Mouse (Mus musculus): ENCODE data around the gene Olfr1229. TPM values are rescaled to one million over a fixed set of nuclear protein-coding genes. Genes with fewer than 3 reads are reported as not detected.

Gene Olfr1229
- not detected in 2 replicates for polyA plus RNA-seq (2016; fragmentation: Nextera tagmentation; extraction: Ambion mirVana)

DNA sequence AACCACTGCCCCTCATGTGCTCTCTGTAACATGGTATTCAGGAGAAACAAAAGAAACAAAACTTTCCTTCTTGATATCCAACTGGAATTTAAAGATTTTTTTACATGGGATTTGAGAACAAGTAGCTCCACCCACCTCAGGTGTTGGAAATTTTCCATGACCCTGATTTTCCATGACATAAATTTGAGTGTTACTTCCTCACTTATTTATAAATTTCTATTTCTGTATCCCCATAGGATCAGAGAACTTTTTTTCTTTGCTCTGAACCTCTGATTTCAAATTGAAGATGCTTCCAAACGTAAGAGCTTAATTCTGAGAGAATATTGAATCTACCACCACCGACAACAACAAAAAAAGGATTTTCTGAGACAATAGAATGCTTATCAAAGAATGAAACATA, at the start of gene Olfr1229:
TSS of gene Olfr1229 (minus strand) at position 101 of the 400 bp plus-strand sequence.
- H3K4me3 ChIP-seq: no peak within 1 kb of the TSS
- H3K36me3 ChIP-seq: no peaks in the 10 kb centered on the region
- H3K4me2 ChIP-seq (replicated peaks): no peak within 1 kb of the TSS
- no peak within 1 kb of the TSS for H3K9ac ChIP-seq
- H3K9me3 ChIP-seq (replicated peaks): no peaks in the 10 kb centered on the region
- 81% methylated on average over 2 of the region's 2 CpGs for WGBS
- H3K27ac ChIP-seq: no peak within 1 kb of the TSS
- no peaks in the 10 kb centered on the region for H3K27me3 ChIP-seq
- ATAC-seq (ENCODE audit: low FRiP score): no peak
- H3K4me1 ChIP-seq: no peaks in the 10 kb centered on the region

DNA sequence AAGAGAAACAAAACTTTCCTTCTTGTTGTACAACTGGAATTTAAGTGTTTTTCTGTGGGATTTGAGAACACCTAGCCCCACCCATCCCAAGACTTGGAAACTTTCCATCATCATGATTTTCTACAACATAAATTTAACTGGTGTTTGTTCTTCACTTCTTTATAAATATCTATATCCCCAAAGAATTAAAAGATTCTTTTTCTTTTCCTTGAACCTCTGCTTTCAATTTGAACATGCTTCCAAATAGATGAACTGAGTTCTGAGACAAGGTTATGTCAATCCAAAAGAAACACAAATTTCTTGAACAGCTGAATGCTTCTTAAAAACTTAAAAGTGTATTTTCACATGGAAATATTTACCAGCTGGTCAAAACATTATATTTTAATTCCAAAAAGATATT, 41.8 kb upstream of the Olfr1229 start, which contains the start of gene Olfr1232:
TSS of gene Olfr1232 (minus strand) at position 101 of the 400 bp plus-strand sequence.
- Histone ChIP-seq H3K27ac (no peak within 1 kb of the TSS), H3K27me3 (no peaks in the 10 kb centered on the region), H3K9ac (no peak within 1 kb of the TSS), H3K4me2 (replicated peaks) (no peak within 1 kb of the TSS), H3K4me3 (no peak within 1 kb of the TSS), H3K4me1 (no peaks in the 10 kb centered on the region), H3K9me3 (replicated peaks) (no peaks in the 10 kb centered on the region), H3K36me3 (no peaks in the 10 kb centered on the region)
- no peak for ATAC-seq (ENCODE audit: low FRiP score)

DNA sequence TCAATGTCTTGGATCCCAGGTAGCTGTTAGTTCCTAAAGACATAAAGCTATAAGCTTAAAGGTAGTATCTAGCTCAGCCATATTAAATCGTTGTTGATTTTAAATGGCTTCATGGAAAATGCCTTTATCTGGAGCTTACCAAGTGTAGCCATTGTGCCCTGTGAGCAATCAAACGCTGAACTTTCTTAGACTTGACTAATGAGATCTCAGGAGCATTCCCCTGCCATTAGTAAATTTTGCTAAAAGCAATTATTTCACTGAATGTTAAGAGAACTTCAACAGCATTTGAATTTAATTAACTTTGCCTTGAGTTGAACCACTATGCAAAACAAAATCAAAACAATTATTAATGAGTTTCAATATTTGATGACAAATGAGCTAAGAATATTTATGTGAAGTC, 19.2 kb upstream of the Olfr1229 start, which contains the start of gene Olfr1231:
TSS of gene Olfr1231 (minus strand) at position 101 of the 400 bp plus-strand sequence.
- ATAC-seq (ENCODE audit: low FRiP score): no peak
- no peak within 1 kb of the TSS for H3K9ac ChIP-seq
- H3K36me3 ChIP-seq: no peaks in the 10 kb centered on the region
- no peak within 1 kb of the TSS for H3K4me2 ChIP-seq (replicated peaks)
- 74% methylated on average over 2 of the region's 2 CpGs for WGBS
- H3K27ac ChIP-seq: no peak within 1 kb of the TSS
- H3K9me3 ChIP-seq (replicated peaks): no peaks in the 10 kb centered on the region
- H3K27me3 ChIP-seq: no peaks in the 10 kb centered on the region
- H3K4me1 ChIP-seq: no peaks in the 10 kb centered on the region
- H3K4me3 ChIP-seq: no peak within 1 kb of the TSS

DNA sequence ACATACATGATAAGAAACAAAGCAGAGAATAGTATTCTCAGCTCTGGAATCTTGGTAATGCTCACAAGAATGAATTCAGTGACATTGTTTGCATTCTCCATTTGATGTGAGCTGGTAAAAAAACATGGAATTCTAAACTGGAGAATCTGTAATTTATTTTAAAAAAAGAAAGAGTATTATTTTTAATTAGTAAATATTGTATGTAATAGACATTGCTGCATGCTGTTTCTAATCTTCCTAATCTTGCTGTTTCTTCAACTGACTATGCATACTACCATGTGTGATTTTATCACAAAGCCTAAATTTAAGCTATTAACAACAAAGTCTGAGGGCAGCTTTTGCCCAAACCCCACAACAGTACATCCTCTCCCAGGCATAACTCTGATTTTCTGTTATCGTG, 9.4 kb upstream of the Olfr1229 start, which contains the start of gene Olfr1230:
TSS of gene Olfr1230 (minus strand) at position 101 of the 400 bp plus-strand sequence.
- Histone ChIP-seq H3K4me2 (replicated peaks) (no peak within 1 kb of the TSS), H3K9ac (no peak within 1 kb of the TSS), H3K36me3 (no peaks in the 10 kb centered on the region), H3K9me3 (replicated peaks) (no peaks in the 10 kb centered on the region), H3K4me1 (no peaks in the 10 kb centered on the region), H3K4me3 (no peak within 1 kb of the TSS), H3K27me3 (no peaks in the 10 kb centered on the region), H3K27ac (no peak within 1 kb of the TSS)
- WGBS: 90% methylated on average over 1 of the region's 1 CpGs
- ATAC-seq (ENCODE audit: low FRiP score): no peak

DNA sequence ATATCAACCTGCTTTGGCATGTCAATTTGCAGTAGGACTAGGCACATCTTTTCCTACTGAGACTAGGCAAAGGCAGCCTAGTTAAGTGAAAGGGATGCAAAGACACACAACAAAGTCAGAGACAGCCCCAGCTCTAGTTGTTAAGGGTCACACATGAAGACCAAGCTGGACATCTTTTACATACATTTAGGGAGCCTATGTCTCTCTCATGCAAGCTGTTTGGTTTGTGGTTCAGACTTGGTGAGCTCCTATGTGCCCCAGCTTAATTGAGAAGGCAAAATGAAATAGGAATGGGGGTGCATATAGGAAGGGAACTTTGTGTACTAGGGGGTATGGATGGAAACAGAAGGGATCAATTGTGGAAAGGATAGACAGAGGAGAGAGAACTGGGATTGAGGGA, 33.9 kb downstream of the Olfr1229 start, which contains the start of gene Olfr1228:
TSS of gene Olfr1228 (minus strand) at position 101 of the 400 bp plus-strand sequence.
- Histone ChIP-seq H3K4me1 (no peaks in the 10 kb centered on the region), H3K4me2 (replicated peaks) (no peak within 1 kb of the TSS), H3K9me3 (replicated peaks) (no peaks in the 10 kb centered on the region), H3K27me3 (no peaks in the 10 kb centered on the region), H3K4me3 (no peak within 1 kb of the TSS), H3K36me3 (no peaks in the 10 kb centered on the region), H3K27ac (no peak within 1 kb of the TSS), H3K9ac (no peak within 1 kb of the TSS)
- ATAC-seq (ENCODE audit: low FRiP score): no peak

Other genes with a start within 250 kb of the Olfr1229 start
- gene Olfr1218, start 226.8 kb downstream of the Olfr1229 start, polyA plus RNA-seq (2016; fragmentation: Nextera tagmentation; extraction: Ambion mirVana): not detected in 2 replicates
- gene Olfr1219, start 204.5 kb downstream of the Olfr1229 start, polyA plus RNA-seq (2016; fragmentation: Nextera tagmentation; extraction: Ambion mirVana): not detected in 2 replicates
- gene Olfr1220, start 181.2 kb downstream of the Olfr1229 start, polyA plus RNA-seq (2016; fragmentation: Nextera tagmentation; extraction: Ambion mirVana): not detected in 2 replicates
- gene Olfr1221, start 170.7 kb downstream of the Olfr1229 start, polyA plus RNA-seq (2016; fragmentation: Nextera tagmentation; extraction: Ambion mirVana): not detected in 2 replicates
- gene Olfr1222, start 155.0 kb downstream of the Olfr1229 start, polyA plus RNA-seq (2016; fragmentation: Nextera tagmentation; extraction: Ambion mirVana): not detected in 2 replicates
- not detected in 2 replicates for gene Olfr1223, start 136.5 kb downstream of the Olfr1229 start, polyA plus RNA-seq (2016; fragmentation: Nextera tagmentation; extraction: Ambion mirVana)
- gene Olfr1224-ps1, start 123.9 kb downstream of the Olfr1229 start, polyA plus RNA-seq (2016; fragmentation: Nextera tagmentation; extraction: Ambion mirVana): not detected in 2 replicates
- not detected in 2 replicates for gene Olfr1225, start 113.3 kb downstream of the Olfr1229 start, polyA plus RNA-seq (2016; fragmentation: Nextera tagmentation; extraction: Ambion mirVana)
- not detected in 2 replicates for gene Olfr1226, start 88.0 kb downstream of the Olfr1229 start, polyA plus RNA-seq (2016; fragmentation: Nextera tagmentation; extraction: Ambion mirVana)
- not detected in 2 replicates for gene Olfr1228, start 34.0 kb downstream of the Olfr1229 start, polyA plus RNA-seq (2016; fragmentation: Nextera tagmentation; extraction: Ambion mirVana)
- not detected in 2 replicates for gene Olfr1230, start 9.3 kb upstream of the Olfr1229 start, polyA plus RNA-seq (2016; fragmentation: Nextera tagmentation; extraction: Ambion mirVana)
- gene Olfr1231, start 19.1 kb upstream of the Olfr1229 start, polyA plus RNA-seq (2016; fragmentation: Nextera tagmentation; extraction: Ambion mirVana): not detected in 2 replicates
- not detected in 2 replicates for gene Olfr1232, start 41.7 kb upstream of the Olfr1229 start, polyA plus RNA-seq (2016; fragmentation: Nextera tagmentation; extraction: Ambion mirVana)
- gene Olfr1233, start 54.4 kb upstream of the Olfr1229 start, polyA plus RNA-seq (2016; fragmentation: Nextera tagmentation; extraction: Ambion mirVana): not detected in 2 replicates
- not detected in 2 replicates for gene Olfr1234, start 76.9 kb upstream of the Olfr1229 start, polyA plus RNA-seq (2016; fragmentation: Nextera tagmentation; extraction: Ambion mirVana)
- not detected in 2 replicates for gene Olfr1238, start 121.7 kb upstream of the Olfr1229 start, polyA plus RNA-seq (2016; fragmentation: Nextera tagmentation; extraction: Ambion mirVana)
- gene Olfr1239, start 132.4 kb upstream of the Olfr1229 start, polyA plus RNA-seq (2016; fragmentation: Nextera tagmentation; extraction: Ambion mirVana): not detected in 2 replicates
- not detected in 2 replicates for gene Olfr1240, start 155.0 kb upstream of the Olfr1229 start, polyA plus RNA-seq (2016; fragmentation: Nextera tagmentation; extraction: Ambion mirVana)
- not detected in 2 replicates for gene Olfr1241, start 199.1 kb upstream of the Olfr1229 start, polyA plus RNA-seq (2016; fragmentation: Nextera tagmentation; extraction: Ambion mirVana)
- not detected in 2 replicates for gene Olfr1242, start 210.3 kb upstream of the Olfr1229 start, polyA plus RNA-seq (2016; fragmentation: Nextera tagmentation; extraction: Ambion mirVana)
- gene Olfr1243, start 243.5 kb upstream of the Olfr1229 start, polyA plus RNA-seq (2016; fragmentation: Nextera tagmentation; extraction: Ambion mirVana): not detected in 2 replicates

Measured in hindbrain, embryonic 12.5 days (tissue).